Mouse (Mus musculus) small intestine, adult 2 months (tissue): ENCODE data around the gene Adamts20.

Experiments
- CTCF ChIP-seq: fragments of 200-500 bp; IDR thresholded peaks from 2 replicates; pipeline ENCODE4 v1.5.1; 2012; ENCODE audit warnings: low read depth, mild to moderate bottlenecking, control low read depth, inconsistent platforms, low read length, moderate library complexity, mixed read lengths; ENCODE audit not compliant: insufficient replicate concordance, insufficient read length; ENCODE audit errors: extremely low read depth
- POLR2A ChIP-seq: fragments of 200-500 bp; IDR thresholded peaks from 2 replicates; pipeline ENCODE4 v1.6.1; 2012; ENCODE audit warnings: low read depth, mild to moderate bottlenecking, control low read depth, inconsistent platforms, low read length, moderate library complexity

- no peak for TF ChIP-seq CTCF
- TF ChIP-seq POLR2A = no peak
These were observed 220.9 kb downstream of the Adamts20 start for GRCm38 (mm10) chr15:94244336-94244735.
